Mouse (Mus musculus): ENCODE results near the gene Map4k5.
A peak's percentile ranks its signal among the peaks of the same experiment; 100 is the strongest.

The Map4k5 gene

GRCm38 (mm10) chr12:69892371-69893251 lies at the start of gene Map4k5, which contains the start of gene Atl1:
TSS of gene Map4k5 (minus strand) at chr12:69893200.
TSS of gene Atl1 (plus strand) at chr12:69892614.
- peak; percentile 67 for DNase-seq (ENCODE audit: low read depth)

GRCm38 (mm10) chr12:69941655-69942329 lies 48.8 kb upstream of the Map4k5 start:
- DNase-seq (ENCODE audit: low read depth): no peak

- no peak for DNase-seq (ENCODE audit: low read depth)
These were observed 46.3 kb upstream of the Map4k5 start for GRCm38 (mm10) chr12:69939291-69939690.

DNA sequence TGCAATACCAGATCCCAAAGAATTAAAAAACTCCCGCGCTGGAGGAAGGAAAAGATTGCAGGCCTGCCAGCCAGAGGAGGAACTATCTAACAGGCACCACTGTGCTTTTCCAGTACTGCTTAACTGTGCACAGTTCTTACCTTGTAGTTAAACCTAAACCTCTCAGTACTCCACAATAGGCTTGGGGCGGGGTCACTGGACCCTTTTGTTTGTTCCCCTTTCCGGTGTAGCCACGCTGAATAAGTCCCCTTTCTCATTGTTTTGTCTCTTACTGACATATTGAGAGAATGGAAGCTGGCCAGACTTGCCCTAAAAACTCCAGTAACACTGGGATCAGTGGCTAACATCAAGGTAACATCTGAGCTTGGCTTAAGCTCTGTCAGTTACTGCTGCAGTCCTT lies 44.7 kb upstream of the Map4k5 start:
- DNase-seq (ENCODE audit: low read depth): no peak

- no peak for DNase-seq (ENCODE audit: low read depth)
These were observed 33.7 kb upstream of the Map4k5 start for GRCm38 (mm10) chr12:69926716-69927115.

- peak; percentile 41 for DNase-seq (ENCODE audit: low read depth)
These were observed 31.0 kb upstream of the Map4k5 start for GRCm38 (mm10) chr12:69924012-69924411.

- no peak for DNase-seq (ENCODE audit: low read depth)
These were observed 30.6 kb upstream of the Map4k5 start for GRCm38 (mm10) chr12:69923603-69924002.

GRCm38 (mm10) chr12:69923128-69923527 lies 30.1 kb upstream of the Map4k5 start:
- DNase-seq (ENCODE audit: low read depth): no peak

DNA sequence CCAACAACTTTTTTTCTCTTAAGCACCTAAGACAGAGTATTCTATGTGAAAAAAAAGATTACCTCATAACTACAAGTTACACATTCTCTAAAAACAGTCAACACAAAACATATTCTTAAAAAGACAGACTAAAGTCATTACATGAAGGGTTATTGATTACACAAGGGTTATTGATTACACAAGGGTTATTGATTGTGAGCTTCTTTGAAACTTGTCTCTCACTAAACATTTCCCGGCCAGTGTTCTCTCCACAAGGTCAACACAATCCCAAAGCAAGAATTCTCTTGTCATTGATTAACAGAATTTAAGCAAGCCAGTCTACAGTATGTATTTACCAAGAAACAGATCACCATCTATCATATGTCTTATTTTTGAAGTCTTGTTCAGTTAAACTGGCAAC lies 29.1 kb upstream of the Map4k5 start:
- DNase-seq (ENCODE audit: low read depth): no peak

GRCm38 (mm10) chr12:69917870-69918269 lies 24.9 kb upstream of the Map4k5 start:
- DNase-seq (ENCODE audit: low read depth): no peak

DNA sequence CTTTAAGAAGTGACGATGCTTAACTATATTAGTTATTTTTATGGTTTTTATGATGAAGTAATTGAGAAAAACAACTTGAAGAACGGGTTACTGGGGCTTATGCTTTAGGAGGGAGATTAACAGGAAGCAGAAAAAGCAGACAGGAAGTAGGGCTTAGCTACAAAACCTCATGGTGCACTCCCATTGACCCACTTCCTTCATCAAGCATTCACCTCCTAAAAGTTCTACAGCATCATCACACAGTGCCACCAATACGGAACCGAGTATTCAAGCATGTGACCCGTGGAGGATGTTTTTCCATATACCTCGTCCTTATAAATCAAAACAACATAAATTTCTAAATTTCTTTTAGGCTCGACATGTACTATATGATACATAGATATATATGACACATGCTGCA lies 19.7 kb upstream of the Map4k5 start:
- DNase-seq (ENCODE audit: low read depth): no peak

DNA sequence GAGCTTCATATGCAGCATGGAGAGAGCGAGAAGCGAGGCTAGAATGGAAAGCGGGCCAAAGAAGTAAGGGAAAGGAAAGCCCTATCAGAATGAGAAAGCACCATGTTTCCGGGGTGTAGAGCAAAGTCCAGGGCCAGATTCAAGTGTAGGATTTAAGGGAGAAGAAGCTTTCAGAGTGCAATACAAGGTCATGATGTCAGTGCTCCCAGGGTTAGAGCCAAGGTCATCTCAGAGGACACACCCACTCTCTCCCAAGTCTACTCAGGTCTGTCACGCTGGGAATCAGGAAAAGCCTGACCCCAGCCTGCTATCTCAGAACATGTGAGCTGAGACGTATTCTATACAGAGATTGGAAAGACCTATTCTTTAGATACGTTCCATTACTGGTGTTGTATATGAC lies 18.9 kb upstream of the Map4k5 start:
- no peak for DNase-seq (ENCODE audit: low read depth)

- DNase-seq (ENCODE audit: low read depth): no peak
These were observed 15.5 kb upstream of the Map4k5 start for GRCm38 (mm10) chr12:69908511-69908900.

- no peak for DNase-seq (ENCODE audit: low read depth)
These were observed 14.9 kb upstream of the Map4k5 start for GRCm38 (mm10) chr12:69907667-69908510.

DNA sequence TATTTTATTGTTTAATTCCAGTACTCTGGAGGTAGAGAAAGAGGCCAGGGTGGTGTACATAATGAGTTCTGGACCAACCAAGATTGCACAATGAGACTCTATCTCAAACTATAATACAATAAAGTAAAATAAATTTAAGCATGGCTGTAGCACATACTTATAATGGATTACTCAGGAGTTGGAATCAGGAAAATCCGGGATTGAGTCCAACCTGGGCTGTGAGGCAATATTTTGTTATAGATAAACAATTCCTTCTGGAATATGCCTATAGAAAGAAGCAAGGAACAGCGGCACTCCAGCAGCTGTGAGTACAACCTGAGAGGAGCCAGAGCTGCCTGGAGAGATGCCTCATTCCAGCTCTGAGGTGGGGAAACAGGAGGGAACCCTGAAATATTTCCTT lies 12.0 kb upstream of the Map4k5 start:
- no peak for DNase-seq (ENCODE audit: low read depth)

GRCm38 (mm10) chr12:69898119-69898518 lies 5.1 kb upstream of the Map4k5 start:
- DNase-seq (ENCODE audit: low read depth): no peak

- no peak for DNase-seq (ENCODE audit: low read depth)
These were observed 2.0 kb upstream of the Map4k5 start for GRCm38 (mm10) chr12:69895046-69895445.

GRCm38 (mm10) chr12:69893927-69894326 lies 927 bp upstream of the Map4k5 start:
- no peak for DNase-seq (ENCODE audit: low read depth)

DNA sequence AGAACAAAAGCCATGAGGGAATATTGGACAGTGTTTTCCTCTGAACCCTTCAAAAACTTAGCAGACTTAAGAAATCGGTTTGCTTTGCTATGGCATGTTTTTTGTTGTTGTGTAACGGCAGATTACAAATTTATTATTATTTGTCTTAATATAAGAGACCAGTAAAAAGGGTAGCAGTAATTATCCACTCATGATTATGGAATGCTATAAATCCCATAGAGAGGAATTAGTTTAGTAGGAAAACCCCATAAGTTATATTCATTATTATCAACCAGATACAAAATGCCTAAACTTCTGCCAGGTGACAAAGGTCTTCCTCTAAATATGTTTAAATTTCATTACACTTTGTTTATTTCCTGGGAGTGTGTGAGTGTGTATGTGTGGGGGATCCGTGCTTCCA lies 1.3 kb downstream of the Map4k5 start:
- no peak for DNase-seq (ENCODE audit: low read depth)

GRCm38 (mm10) chr12:69890476-69890875 lies 2.5 kb downstream of the Map4k5 start:
- DNase-seq (ENCODE audit: low read depth): no peak

DNA sequence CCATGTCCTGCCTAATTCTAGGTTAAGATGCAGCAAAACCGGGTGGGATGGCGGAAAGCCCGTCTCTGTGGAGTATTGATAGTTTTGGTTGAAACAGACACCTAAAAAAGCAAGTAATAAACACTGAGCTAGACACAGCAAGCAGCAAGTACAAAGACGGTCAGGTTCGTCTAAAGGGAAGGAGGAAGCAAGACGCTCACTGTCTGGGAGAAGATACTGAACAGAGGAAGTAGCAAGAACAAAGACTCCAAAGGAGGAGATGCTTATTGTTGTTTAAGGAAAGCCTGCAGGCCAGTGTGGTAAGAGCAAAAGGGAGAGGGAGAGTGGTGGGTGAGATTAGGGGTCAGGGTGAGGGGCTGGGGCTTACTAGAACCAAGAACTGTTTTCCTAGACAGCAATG lies 2.9 kb downstream of the Map4k5 start:
- no peak for DNase-seq (ENCODE audit: low read depth)

DNA sequence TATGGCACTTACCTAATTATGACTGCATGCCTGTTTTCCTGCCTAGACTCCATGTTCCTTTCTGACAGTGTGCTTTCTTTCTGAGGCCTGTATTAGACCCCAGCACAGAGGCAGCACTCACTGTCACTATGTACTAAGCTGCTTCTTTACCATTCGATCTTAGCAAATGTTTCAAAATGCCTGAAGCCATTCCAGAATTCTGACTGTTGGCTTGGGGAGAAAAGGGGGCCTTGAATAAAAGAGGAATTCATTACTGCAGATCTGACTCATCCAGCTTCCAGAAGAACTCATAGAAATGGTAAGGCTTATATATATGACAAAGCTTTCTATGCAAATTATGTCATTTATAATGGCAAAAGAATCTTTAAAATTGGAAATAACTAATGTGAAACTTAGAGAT lies 4.7 kb downstream of the Map4k5 start:
- DNase-seq (ENCODE audit: low read depth): no peak
